Mouse (Mus musculus): ENCODE measurements around the gene Ctsz. TPM values are rescaled to one million over a fixed set of nuclear protein-coding genes. Genes with fewer than 3 reads are reported as not detected.
A peak's percentile ranks its signal among the peaks of the same experiment; 100 is the strongest.

Ctsz gene
- polyA plus RNA-seq, 1 experiment = 162 TPM

DNA sequence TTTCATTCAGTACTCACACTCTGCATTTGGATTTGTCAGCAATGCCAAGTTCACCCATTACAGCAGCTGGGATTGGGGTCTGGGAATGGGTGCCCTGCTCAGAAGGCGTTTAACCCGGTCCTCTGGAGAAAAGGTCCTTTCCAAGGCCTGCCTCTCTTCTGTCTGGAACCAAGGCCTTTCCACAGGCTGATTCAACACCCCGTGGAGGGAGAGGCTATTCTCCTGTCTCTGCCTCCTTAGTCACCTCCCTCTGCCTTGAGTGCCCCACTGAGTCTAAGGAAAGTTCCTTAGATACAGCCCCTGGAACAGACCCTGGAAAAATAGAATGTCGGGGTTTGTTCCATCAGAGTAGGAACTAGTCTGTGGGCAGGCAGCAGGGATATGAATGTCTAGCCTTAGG is 9.6 kb upstream of the Ctsz start:
- Histone ChIP-seq H3K4me1 (ENCODE audit: control insufficient read depth, insufficient read depth, insufficient read length, low read length) (0 out of 2 replicates have a peak, but pooled peaks cover under 1% of the 10 kb centered on the region), H3K27ac (replicated peaks; ENCODE audit: low read depth, low read length) (no peak overlapping the region), H3K4me3 (ENCODE audit: insufficient read depth, low read depth, low read length) (no peak overlapping the region)

DNA sequence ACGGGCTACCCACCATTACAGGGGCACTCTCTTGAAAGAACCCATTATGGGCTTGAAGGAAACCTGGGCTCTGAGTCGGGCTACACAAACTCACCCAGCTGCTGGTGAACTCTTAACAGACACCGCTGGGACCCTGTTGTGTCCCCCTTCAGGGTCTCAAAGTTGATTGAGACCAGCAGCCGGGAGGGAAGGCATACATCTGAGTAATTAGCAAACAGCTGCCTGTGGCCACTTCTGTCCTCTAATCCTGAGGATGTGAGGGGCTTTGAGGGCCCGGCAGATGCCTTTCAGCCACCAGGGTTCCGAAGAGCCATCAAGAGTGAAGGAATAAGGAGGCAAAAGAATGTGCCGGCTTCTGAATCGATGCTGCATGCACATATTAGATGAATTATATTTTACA is 8.1 kb upstream of the Ctsz start:
- no peak overlapping the region for H3K4me3 ChIP-seq (ENCODE audit: insufficient read depth, low read depth, low read length)
- H3K27ac ChIP-seq (replicated peaks; ENCODE audit: low read depth, low read length) = no peak overlapping the region
- 0 out of 2 replicates have a peak, but pooled peaks cover 6% of the 10 kb centered on the region for H3K4me1 ChIP-seq (ENCODE audit: control insufficient read depth, insufficient read depth, insufficient read length, low read length)

DNA sequence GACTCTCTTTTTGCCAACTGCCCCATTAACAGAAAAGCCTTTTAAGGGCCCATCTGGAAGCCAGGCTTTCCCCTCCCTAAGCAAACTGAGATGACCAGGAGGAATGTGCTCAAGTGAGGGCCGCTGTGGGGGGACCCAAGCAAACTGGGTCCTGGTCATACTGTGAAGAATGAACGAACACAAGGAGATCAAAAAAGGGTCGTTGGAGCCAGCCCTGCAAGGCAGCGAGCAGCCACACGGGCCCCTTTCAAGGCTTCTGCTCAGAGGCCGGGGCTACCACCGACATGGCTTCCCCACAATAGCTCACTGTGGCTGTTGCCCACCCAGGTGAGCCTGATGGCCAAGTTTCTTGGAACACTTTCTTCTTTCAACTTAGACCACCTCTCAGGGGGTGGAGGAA is 7.7 kb upstream of the Ctsz start:
- Histone ChIP-seq H3K4me3 (ENCODE audit: insufficient read depth, low read depth, low read length) (no peak overlapping the region), H3K27ac (replicated peaks; ENCODE audit: low read depth, low read length) (no peak overlapping the region), H3K4me1 (ENCODE audit: control insufficient read depth, insufficient read depth, insufficient read length, low read length) (0 out of 2 replicates have a peak, but pooled peaks cover 6% of the 10 kb centered on the region)

DNA sequence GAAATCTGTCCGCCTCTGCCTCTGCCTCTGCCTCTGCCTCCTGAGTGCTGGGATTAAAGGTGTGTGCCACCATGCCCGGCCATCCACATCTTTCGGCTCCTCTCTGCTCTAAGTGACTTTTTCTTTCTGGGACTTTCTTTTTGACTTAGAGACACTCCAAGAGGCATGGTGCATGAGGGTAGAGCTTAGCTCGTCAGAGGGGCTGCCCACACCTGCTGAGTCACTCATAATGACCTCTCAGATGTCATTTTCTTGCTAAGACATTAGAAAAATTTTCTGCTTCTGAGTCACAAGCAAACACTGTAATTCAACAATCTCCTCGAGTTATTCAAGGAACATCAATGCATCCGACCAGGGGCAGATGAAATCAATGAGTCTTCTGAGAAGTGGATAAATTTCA is 6.2 kb upstream of the Ctsz start:
- Histone ChIP-seq H3K4me3 (ENCODE audit: insufficient read depth, low read depth, low read length) (no peak overlapping the region), H3K27ac (replicated peaks; ENCODE audit: low read depth, low read length) (no peak overlapping the region), H3K4me1 (ENCODE audit: control insufficient read depth, insufficient read depth, insufficient read length, low read length) (0 out of 2 replicates have a peak, but pooled peaks cover 6% of the 10 kb centered on the region)

DNA sequence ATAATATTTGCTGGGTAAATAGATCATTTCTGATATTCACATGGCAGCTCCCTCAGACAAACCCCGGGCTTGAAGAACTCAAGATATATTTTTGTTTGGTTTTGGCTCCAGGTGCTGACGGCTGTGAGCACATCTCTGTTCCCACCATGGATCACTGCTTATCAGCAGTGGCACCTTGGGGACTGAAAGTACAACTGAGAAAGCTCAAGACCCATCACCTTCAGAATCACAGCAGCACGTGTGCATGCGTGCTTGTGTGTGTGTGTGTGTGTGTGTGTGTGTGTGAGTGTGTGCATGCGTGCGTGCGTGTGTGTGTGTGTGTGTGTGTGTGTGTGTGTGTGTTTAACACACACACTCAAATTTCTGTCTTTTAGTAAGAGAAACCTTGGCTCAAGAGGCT is 5.5 kb upstream of the Ctsz start:
- H3K4me3 ChIP-seq (ENCODE audit: insufficient read depth, low read depth, low read length) = no peak overlapping the region
- 0 out of 2 replicates have a peak, but pooled peaks cover 6% of the 10 kb centered on the region for H3K4me1 ChIP-seq (ENCODE audit: control insufficient read depth, insufficient read depth, insufficient read length, low read length)
- H3K27ac ChIP-seq (replicated peaks; ENCODE audit: low read depth, low read length) = no peak overlapping the region

DNA sequence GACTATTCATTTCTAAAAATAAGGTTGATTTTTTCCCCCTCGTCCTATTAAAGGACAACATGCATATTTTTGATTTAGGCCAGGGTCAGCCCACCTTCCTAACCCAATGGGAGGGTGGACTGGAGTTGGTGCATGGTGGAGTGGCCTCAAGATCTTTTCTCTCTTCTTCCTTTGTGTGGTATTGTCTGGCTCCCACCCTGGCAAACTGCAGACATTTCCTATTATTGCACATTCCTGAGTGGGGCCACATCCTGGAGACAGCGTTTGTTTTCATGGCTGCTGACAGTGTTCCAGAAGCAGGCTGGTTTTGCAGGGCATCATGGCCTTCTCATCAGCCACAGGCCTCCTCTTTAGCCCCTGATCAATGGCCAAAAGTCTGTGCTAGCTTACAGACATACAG is 4.2 kb upstream of the Ctsz start:
- Histone ChIP-seq H3K27ac (replicated peaks; ENCODE audit: low read depth, low read length) (0 out of 2 replicates have a peak overlapping the region, but pooled peaks have one; percentile 17), H3K4me3 (ENCODE audit: insufficient read depth, low read depth, low read length) (no peak overlapping the region), H3K4me1 (ENCODE audit: control insufficient read depth, insufficient read depth, insufficient read length, low read length) (peaks cover 8% of the 10 kb centered on the region)

DNA sequence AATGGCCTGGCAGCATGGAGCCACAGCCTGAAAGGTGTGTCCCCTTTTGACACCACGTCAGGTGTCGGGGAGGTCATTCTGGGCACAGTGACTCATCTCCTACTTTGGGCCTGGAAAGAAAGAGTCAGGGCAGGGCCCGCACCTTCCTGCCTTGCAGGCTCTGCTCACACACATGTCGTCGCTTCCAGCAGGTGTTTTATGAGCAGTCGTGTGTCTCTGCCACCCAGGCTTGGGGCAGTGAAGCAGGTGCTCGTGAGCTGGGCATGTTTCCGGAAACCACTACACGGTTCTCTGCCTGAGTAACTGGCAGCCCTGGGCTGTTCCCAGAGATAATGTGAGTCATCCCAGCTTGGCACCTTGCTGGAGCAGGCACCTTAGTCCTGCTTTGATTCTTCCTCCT is 3.6 kb upstream of the Ctsz start:
- H3K4me1 ChIP-seq (ENCODE audit: control insufficient read depth, insufficient read depth, insufficient read length, low read length) = peaks cover 12% of the 10 kb centered on the region
- H3K27ac ChIP-seq (replicated peaks; ENCODE audit: low read depth, low read length) = no peak overlapping the region
- H3K4me3 ChIP-seq (ENCODE audit: insufficient read depth, low read depth, low read length) = no peak overlapping the region

DNA sequence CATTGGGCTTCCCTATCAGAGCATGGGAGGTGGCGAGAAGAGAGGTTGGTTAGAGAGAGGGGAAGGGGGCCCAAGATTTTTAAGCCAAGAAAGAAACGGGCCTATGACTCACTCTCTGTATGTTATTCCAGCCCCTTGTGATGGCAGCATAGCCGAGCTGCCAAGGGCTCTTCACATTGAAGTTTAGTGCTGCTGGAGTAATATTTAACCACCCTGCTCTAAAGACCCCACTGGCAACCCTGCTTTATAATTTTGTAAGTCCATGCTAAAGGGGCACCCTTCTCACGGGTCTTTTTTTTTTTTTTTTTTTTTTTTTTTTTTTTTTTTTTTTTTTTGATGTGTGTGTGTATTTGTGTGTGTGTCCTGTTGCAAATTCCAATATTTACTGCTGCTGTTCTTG is 3.1 kb upstream of the Ctsz start:
- Histone ChIP-seq H3K4me3 (ENCODE audit: insufficient read depth, low read depth, low read length) (no peak overlapping the region), H3K4me1 (ENCODE audit: control insufficient read depth, insufficient read depth, insufficient read length, low read length) (peaks cover 12% of the 10 kb centered on the region), H3K27ac (replicated peaks; ENCODE audit: low read depth, low read length) (no peak overlapping the region)

DNA sequence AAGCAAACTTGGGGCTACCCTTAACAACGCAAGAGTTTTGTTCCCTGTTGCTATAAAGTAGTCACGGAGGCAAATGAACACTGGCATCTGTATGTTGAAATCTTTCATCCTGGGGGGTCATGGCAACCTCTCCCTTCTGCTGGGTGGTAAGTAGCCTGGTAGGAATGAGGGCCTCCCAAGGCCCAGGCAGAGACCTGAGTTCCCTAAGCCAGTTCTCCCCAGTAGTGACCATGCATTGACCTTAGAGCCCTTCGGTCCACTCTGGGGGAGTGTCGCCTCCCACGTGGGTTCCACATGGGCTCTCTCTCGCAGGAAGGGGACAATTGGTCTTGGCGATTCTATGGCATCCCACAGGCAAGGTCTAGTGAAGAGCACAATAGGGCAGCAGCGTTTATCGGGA is 1.1 kb upstream of the Ctsz start:
- Histone ChIP-seq H3K4me3 (ENCODE audit: insufficient read depth, low read depth, low read length) (no peak overlapping the region), H3K27ac (replicated peaks; ENCODE audit: low read depth, low read length) (no peak overlapping the region), H3K4me1 (ENCODE audit: control insufficient read depth, insufficient read depth, insufficient read length, low read length) (peaks cover 19% of the 10 kb centered on the region)

DNA sequence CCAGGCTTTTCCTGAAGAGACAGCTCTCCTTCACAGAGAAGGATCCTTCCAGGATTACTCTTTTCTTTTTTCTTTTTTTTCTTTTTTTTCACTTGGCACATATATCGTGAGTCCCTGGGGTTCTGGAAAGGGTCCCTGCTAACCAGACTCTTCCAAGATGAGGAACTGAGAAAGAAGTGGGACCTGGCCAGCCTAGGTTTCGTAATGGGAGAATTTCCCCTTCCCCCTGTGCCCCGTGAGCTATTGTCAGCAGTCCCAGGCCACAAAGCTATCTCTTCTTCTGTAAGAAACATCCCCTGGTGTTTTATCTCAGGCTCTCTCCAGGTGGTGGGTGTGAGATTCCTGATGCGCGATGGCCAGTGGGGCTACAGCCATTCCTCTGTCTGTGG is 605 bp upstream of the Ctsz start:
- peak overlapping the region; percentile 70 for H3K4me3 ChIP-seq (ENCODE audit: insufficient read depth, low read depth, low read length)
- H3K27ac ChIP-seq (replicated peaks; ENCODE audit: low read depth, low read length) = no peak overlapping the region; the same call in 1 of the 2 replicates

DNA sequence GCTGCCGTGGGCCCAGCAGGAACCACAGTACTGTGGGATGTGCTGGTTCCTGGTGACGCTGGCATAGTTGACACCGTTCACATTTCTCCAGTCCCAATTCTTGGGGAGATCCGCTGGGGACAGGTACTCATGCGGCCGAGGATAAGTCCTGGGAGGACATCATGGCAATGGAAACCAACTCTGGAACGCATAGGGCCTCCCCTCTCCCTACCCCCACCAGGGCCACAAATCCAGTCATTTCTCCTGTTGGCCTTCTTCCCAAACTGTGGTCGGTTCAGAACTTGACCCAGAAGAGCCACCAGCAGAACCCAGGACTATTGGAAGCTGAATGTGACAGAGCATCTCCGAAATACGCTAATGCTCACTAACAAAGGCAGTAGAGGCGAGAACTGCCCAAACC is 658 bp downstream of the Ctsz start:
- peaks cover 16% of the 10 kb centered on the region for H3K4me1 ChIP-seq (ENCODE audit: control insufficient read depth, insufficient read depth, insufficient read length, low read length)
- H3K27ac ChIP-seq (replicated peaks; ENCODE audit: low read depth, low read length) = peak overlapping the region; percentile 83
- H3K4me3 ChIP-seq (ENCODE audit: insufficient read depth, low read depth, low read length) = peak overlapping the region; percentile 70

More for the DNA sequence above, 605 bp upstream of the Ctsz start:
- H3K4me1 ChIP-seq (ENCODE audit: control insufficient read depth, insufficient read depth, insufficient read length, low read length) = peaks cover 19% of the 10 kb centered on the region

DNA sequence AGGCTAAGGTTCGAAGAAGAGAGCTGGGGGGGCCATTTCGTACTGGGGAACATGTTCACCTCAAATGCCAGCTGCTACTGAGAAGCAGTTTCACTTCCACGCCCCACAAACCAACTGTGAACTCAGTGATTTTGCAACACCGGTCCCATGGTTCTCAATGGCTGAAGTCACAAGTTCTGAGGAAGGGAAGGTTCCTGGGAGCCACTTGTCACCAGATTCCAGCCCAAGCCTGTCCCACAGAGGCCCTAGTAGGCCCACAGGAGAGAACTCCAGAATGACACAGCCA is 1.2 kb downstream of the Ctsz start:
- Histone ChIP-seq H3K4me3 (ENCODE audit: insufficient read depth, low read depth, low read length) (peak overlapping the region; percentile 70), H3K27ac (replicated peaks; ENCODE audit: low read depth, low read length) (peak overlapping the region; percentile 83), H3K4me1 (ENCODE audit: control insufficient read depth, insufficient read depth, insufficient read length, low read length) (peaks cover 16% of the 10 kb centered on the region)

DNA sequence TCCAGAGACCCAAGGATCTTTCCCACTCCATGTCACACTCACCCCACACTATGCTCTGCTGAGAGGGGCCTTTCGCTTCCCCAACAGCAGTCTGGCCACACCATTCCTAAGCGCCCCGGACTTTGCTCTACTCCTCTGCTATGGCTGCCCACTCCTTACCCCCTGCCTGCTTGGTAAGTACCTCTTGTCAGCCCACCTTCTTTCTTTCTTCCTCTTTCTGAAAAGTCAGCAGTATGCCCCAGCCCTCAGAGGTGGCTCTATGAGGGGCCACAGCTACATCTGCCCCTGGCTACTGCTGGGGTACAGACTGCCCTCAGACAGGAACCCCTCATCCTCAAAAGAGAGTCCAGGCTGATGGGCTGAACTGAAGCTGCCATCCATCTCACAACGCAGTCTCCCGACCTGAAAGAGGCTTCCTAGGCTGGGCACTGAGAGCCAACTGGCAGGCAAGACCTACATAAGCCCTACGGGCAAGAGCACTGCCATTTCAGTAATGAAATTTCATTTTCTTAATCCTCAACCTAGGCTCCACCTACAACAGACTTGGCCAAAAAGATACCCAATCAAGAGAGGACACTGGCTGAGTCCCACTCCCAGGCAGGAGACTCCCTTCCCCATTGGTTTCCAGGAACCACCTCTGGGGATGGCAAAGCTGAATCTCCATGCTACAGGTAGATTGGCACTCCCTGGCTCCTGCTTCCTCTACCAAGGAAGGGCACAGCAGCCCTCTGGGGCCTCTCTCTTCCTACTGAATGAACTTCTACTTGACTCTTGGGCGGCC is 1.7 kb downstream of the Ctsz start:
- peak overlapping the region; percentile 83 for H3K27ac ChIP-seq (replicated peaks; ENCODE audit: low read depth, low read length)
- peak overlapping the region; percentile 32 for H3K4me3 ChIP-seq (ENCODE audit: insufficient read depth, low read depth, low read length)
- H3K4me1 ChIP-seq (ENCODE audit: control insufficient read depth, insufficient read depth, insufficient read length, low read length) = peaks cover 13% of the 10 kb centered on the region

DNA sequence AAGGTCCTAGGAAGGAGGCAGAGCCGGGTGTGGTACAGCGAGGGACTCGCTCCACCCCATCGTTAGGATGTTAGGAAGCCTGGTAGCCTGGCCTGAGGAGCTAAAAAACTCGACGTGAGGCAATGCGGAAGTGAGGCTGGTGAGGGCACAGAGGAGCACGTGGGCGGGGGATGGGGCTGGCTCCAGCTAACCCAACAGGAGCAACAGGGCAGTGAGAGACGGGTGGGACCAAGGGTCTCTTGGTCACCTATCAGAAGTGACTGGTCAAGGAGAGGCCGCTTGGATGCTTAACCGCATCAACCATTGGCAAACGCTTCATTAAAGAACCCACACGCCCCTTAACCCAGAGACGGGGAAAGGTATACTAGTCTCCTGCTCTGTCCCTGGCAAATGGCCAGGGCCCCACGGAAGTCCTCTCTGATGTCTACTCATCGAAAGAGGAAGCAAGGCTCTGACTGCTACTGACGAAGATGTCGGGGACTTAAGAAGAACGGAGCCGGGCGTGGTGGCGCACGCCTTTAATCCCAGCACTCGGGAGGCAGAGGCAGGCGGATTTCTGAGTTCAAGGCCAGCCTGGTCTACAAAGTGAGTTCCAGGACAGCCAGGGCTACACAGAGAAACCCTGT is 2.6 kb downstream of the Ctsz start:
- H3K4me3 ChIP-seq (ENCODE audit: insufficient read depth, low read depth, low read length) = no peak overlapping the region
- peak overlapping the region; percentile 15; the same call in 1 of the 2 replicates for H3K27ac ChIP-seq (replicated peaks; ENCODE audit: low read depth, low read length)
- H3K4me1 ChIP-seq (ENCODE audit: control insufficient read depth, insufficient read depth, insufficient read length, low read length) = peaks cover 13% of the 10 kb centered on the region

DNA sequence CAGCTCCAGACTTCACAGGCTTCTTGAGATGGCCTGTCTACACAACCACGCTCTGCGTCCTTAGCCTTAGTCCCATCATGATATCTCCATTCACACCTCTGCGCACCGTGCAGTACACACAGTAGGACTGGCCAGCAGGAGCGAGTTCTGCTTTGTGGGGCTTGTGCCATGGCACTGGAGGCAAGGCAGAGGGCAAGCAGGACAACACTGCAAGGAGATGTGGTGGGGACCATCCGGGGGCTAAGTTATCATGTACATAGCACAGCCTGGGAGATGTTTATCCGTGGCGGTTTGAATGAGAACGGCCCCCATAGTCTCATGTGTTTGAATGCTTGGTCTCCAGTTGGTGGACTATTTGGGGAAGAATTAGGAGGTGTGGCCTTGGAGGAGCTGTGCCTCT is 3.9 kb downstream of the Ctsz start:
- Histone ChIP-seq H3K4me3 (ENCODE audit: insufficient read depth, low read depth, low read length) (no peak overlapping the region), H3K27ac (replicated peaks; ENCODE audit: low read depth, low read length) (no peak overlapping the region), H3K4me1 (ENCODE audit: control insufficient read depth, insufficient read depth, insufficient read length, low read length) (peaks cover 13% of the 10 kb centered on the region)

DNA sequence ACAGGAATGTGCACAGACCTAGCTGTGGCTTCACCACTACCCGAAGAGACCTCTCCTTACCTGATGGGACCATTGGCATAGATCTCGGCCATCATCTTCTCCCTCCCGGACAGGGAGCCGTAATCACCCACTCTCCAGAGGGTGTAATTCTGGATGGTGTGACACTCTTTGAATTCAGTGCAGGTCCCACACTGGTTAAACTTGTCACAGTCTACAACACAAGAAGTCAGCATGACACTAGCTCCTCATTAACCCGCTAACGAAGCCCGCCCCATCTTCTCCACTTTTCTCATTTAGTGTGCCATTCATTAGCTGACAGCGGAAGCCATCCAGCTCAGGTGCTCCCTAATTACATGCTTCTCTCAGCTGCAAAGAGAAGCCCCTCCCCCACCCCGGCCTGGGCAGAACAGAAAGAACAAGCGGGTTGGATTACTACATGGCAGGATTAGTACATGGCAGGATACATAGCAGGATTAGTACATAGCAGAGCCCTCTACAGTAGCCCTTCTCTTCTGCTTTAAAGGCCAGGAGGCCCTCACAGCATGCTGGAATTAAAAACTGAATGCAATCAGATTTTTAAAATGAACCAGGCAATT is 9.7 kb downstream of the Ctsz start:
- Histone ChIP-seq H3K4me1 (ENCODE audit: control insufficient read depth, insufficient read depth, insufficient read length, low read length) (no peaks in the 10 kb centered on the region), H3K27ac (replicated peaks; ENCODE audit: low read depth, low read length) (no peak overlapping the region)

More for the DNA sequence above, 9.7 kb downstream of the Ctsz start:
- H3K4me3 ChIP-seq (ENCODE audit: insufficient read depth, low read depth, low read length) = no peak overlapping the region

Measured in brown adipose tissue, adult 24 weeks (tissue).